Mouse (Mus musculus): Measurements from ENCODE around the gene Eif4g3. TPM values are rescaled to one million over a fixed set of nuclear protein-coding genes. Genes with fewer than 3 reads are reported as not detected.

The Eif4g3 gene
- polyA plus RNA-seq, 1 experiment from 2014 or later = 7.3 TPM

GRCm38 (mm10) chr4:138210116-138210515 is 217.3 kb downstream of the Eif4g3 start:
- no peaks in the 10 kb centered on the region for H3K27me3 ChIP-seq
- ATAC-seq (ENCODE audit: low read depth) (no peak), DNase-seq (no peak)
- H3K4me3 ChIP-seq (replicated peaks) = no peak overlapping the region
- no peak overlapping the region for H3K4me2 ChIP-seq
- no peaks in the 10 kb centered on the region for H3K9me3 ChIP-seq (replicated peaks)
- no peaks in the 10 kb centered on the region for H3K4me1 ChIP-seq (replicated peaks)
- H3K36me3 ChIP-seq = peaks cover 34% of the 10 kb centered on the region
- no peak overlapping the region for H3K27ac ChIP-seq
- 75% methylated on average over 5 of the region's 5 CpGs for WGBS (ENCODE audit: insufficient replicate concordance)
- H3K9ac ChIP-seq = no peak overlapping the region

DNA sequence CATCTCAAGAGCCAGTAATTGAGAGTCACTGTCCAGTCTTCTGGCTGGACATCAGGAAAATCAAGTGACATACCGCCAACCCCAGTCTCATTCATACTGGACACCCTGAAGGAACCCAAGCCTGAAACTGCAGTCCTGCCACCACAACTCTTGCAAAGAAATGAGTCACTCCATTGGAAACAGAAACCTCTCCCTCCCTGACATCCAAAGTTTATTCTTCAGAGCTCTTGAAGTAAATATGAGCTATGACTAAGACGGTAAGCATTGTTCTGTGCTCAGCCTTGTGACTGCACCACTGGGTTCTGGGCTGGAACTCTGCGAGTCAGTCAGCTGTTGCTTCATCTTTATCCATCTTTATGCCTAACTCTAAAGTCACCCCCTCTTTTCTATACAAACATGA is 221.0 kb downstream of the Eif4g3 start:
- no peaks in the 10 kb centered on the region for H3K27me3 ChIP-seq
- no peak overlapping the region for H3K4me2 ChIP-seq
- H3K27ac ChIP-seq = no peak overlapping the region
- H3K4me3 ChIP-seq (replicated peaks) = no peak overlapping the region
- no peaks in the 10 kb centered on the region for H3K9me3 ChIP-seq (replicated peaks)
- peaks cover 18% of the 10 kb centered on the region for H3K4me1 ChIP-seq (replicated peaks)
- 75% methylated on average over 3 of the region's 3 CpGs for WGBS (ENCODE audit: insufficient replicate concordance)
- ATAC-seq (ENCODE audit: low read depth) = no peak
- peaks cover 7% of the 10 kb centered on the region for H3K36me3 ChIP-seq
- DNase-seq = no peak
- no peak overlapping the region for H3K9ac ChIP-seq

DNA sequence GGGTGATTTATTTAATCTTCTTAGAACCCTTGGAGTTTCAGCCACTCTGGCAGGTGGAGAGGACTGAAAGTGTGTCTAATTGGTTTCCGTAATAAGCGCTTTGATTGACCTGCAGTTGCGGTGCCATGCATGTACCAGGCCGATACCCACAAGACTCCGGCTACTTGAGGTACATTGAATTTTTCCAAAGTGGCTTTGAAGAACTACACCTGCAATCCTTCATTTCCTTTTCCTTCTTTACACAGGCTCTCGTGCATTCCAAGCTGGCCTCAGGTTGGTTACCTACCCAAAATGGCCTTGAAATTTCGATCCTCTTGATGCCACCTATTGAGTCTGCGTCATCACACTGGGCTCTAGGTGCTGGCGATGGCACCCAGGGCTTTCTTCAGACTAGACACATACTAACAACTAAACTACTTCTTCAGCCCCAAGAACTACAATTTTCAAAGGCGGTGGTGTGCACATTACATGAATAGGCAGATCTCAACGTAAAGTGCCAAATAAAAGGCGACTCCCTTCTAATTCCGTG is 222.9 kb downstream of the Eif4g3 start:
- Histone ChIP-seq H3K9me3 (replicated peaks) (no peaks in the 10 kb centered on the region), H3K4me1 (replicated peaks) (peaks cover 37% of the 10 kb centered on the region), H3K4me2 (peak overlapping the region; percentile 86), H3K27me3 (no peaks in the 10 kb centered on the region), H3K27ac (peak overlapping the region; percentile 94), H3K36me3 (peaks cover 4% of the 10 kb centered on the region; the same call in 1 of the 2 replicates), H3K4me3 (replicated peaks) (peak overlapping the region; percentile 98), H3K9ac (peak overlapping the region; percentile 96)
- DNase-seq (no peak), ATAC-seq (ENCODE audit: low read depth) (no peak)
- 46% methylated on average over 13 of the region's 13 CpGs for WGBS (ENCODE audit: insufficient replicate concordance)

DNA sequence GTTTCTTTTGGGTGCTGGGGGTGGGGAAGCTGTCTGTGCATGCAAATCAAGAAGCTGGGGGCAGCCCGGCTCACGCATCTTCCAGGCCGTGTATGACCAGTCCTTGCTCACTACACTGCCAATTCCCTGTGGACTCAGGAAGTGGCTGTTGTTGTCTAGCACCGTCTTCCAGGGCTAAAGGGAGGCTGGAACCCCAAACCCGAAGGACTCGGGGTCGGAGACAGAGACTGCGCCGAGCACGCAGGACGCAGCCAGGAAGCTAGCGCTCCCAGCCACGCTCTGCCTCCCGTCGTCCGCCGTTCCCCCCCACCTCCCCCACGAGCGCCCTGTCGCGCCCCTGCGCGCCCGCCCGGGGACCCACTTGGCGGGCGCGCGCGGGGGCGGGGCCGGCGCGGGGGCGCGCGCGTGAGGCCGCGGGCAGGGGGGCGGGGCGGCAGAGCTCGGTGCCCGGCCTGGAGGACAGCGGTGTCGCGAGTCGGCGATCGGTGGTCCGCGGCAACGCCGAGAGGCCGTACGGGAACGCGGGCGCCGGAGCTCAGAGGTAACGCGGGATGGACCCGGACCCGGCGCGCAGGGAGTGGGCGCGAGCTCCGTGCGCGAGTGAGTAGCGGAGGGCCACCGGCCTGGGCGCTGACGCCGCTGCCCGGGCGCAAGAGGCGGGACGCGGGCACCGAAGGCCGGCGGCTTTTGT is 223.5 kb downstream of the Eif4g3 start, which contains the start of gene Hp1bp3:
Gene Hp1bp3 (plus strand): TSS at position 97 of the 691 bp plus-strand sequence.
- H3K4me3 ChIP-seq (replicated peaks) = peak within 1 kb of the TSS; percentile 98
- H3K27me3 ChIP-seq = no peaks in the 10 kb centered on the region
- H3K9ac ChIP-seq = peak within 1 kb of the TSS; percentile 99
- peak within 1 kb of the TSS; percentile 86 for H3K4me2 ChIP-seq
- peaks cover 9% of the 10 kb centered on the region for H3K36me3 ChIP-seq
- 1% methylated on average over 67 of the region's 84 CpGs for WGBS (ENCODE audit: insufficient replicate concordance)
- DNase-seq = peak; percentile 55
- no peaks in the 10 kb centered on the region for H3K9me3 ChIP-seq (replicated peaks)
- peaks cover 43% of the 10 kb centered on the region for H3K4me1 ChIP-seq (replicated peaks)
- H3K27ac ChIP-seq = peak within 1 kb of the TSS; percentile 98
- peak; percentile 45 for ATAC-seq (ENCODE audit: low read depth)

- H3K9ac ChIP-seq = peak overlapping the region; percentile 99
- peaks cover 13% of the 10 kb centered on the region for H3K36me3 ChIP-seq
- H3K27me3 ChIP-seq = no peaks in the 10 kb centered on the region
- H3K4me2 ChIP-seq = peak overlapping the region; percentile 86
- no peaks in the 10 kb centered on the region for H3K9me3 ChIP-seq (replicated peaks)
- H3K4me1 ChIP-seq (replicated peaks) = peaks cover 47% of the 10 kb centered on the region
- peak overlapping the region; percentile 98 for H3K4me3 ChIP-seq (replicated peaks)
- under 1% methylated on average over 48 of the region's 68 CpGs for WGBS (ENCODE audit: insufficient replicate concordance)
- ATAC-seq (ENCODE audit: low read depth) = peak; percentile 95
- peak; percentile 96 for DNase-seq
- peak overlapping the region; percentile 98 for H3K27ac ChIP-seq
Measured at GRCm38 (mm10) chr4:138216891-138217392, 224.1 kb downstream of the Eif4g3 start.

- no peaks in the 10 kb centered on the region for H3K9me3 ChIP-seq (replicated peaks)
- DNase-seq = no peak
- peak overlapping the region; percentile 98 for H3K4me3 ChIP-seq (replicated peaks)
- WGBS (ENCODE audit: insufficient replicate concordance) = under 1% methylated on average over 36 of the region's 36 CpGs
- peak overlapping the region; percentile 98 for H3K27ac ChIP-seq
- H3K4me1 ChIP-seq (replicated peaks) = peaks cover 52% of the 10 kb centered on the region
- H3K9ac ChIP-seq = peak overlapping the region; percentile 99
- H3K4me2 ChIP-seq = peak overlapping the region; percentile 86
- ATAC-seq (ENCODE audit: low read depth) = peak; percentile 18
- H3K27me3 ChIP-seq = no peaks in the 10 kb centered on the region
- H3K36me3 ChIP-seq = peaks cover 18% of the 10 kb centered on the region
Measured at GRCm38 (mm10) chr4:138217441-138217840, 224.6 kb downstream of the Eif4g3 start.

GRCm38 (mm10) chr4:138217951-138218685 is 225.3 kb downstream of the Eif4g3 start:
- H3K4me3 ChIP-seq (replicated peaks) = peak overlapping the region; percentile 98
- no peaks in the 10 kb centered on the region for H3K9me3 ChIP-seq (replicated peaks)
- H3K27me3 ChIP-seq = no peaks in the 10 kb centered on the region
- peak overlapping the region; percentile 98 for H3K27ac ChIP-seq
- ATAC-seq (ENCODE audit: low read depth) (no peak), DNase-seq (peak; percentile 16)
- peaks cover 54% of the 10 kb centered on the region for H3K4me1 ChIP-seq (replicated peaks)
- peaks cover 25% of the 10 kb centered on the region for H3K36me3 ChIP-seq
- H3K9ac ChIP-seq = peak overlapping the region; percentile 99
- 41% methylated on average over 11 of the region's 11 CpGs for WGBS (ENCODE audit: insufficient replicate concordance)
- peak overlapping the region; percentile 86 for H3K4me2 ChIP-seq

GRCm38 (mm10) chr4:138219331-138219730 is 226.5 kb downstream of the Eif4g3 start:
- peak overlapping the region; percentile 86 for H3K4me2 ChIP-seq
- 62% methylated on average over 5 of the region's 5 CpGs for WGBS (ENCODE audit: insufficient replicate concordance)
- peaks cover 54% of the 10 kb centered on the region for H3K4me1 ChIP-seq (replicated peaks)
- peak overlapping the region; percentile 98 for H3K27ac ChIP-seq
- H3K27me3 ChIP-seq = no peaks in the 10 kb centered on the region
- ATAC-seq (ENCODE audit: low read depth) (no peak), DNase-seq (no peak)
- H3K9me3 ChIP-seq (replicated peaks) = no peaks in the 10 kb centered on the region
- H3K4me3 ChIP-seq (replicated peaks) = peak overlapping the region; percentile 98
- peak overlapping the region; percentile 99 for H3K9ac ChIP-seq
- H3K36me3 ChIP-seq = peaks cover 37% of the 10 kb centered on the region

DNA sequence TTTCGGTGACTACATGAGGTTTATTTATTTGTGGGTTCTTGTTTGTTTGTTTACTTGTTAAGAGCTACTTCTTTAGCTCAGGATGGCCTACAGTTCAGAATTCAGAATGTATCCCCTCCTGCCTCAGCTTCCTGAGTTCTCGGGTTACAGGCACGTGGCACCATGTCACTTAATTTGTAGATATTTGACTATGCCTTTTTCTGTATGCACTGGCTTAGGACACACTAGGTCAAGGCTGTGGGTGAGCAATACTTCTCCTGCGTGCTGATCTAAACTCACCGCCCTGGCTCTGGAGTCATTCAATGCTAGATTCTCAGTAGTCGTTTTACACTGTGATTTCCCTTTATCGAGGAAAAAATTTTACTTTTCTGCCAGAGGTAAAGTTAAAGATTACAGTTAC is 227.9 kb downstream of the Eif4g3 start:
- Histone ChIP-seq H3K27ac (peak overlapping the region; percentile 53; the same call in 1 of the 2 replicates), H3K9me3 (replicated peaks) (no peaks in the 10 kb centered on the region), H3K36me3 (peaks cover 51% of the 10 kb centered on the region), H3K4me3 (replicated peaks) (no peak overlapping the region), H3K27me3 (no peaks in the 10 kb centered on the region), H3K4me1 (replicated peaks) (peaks cover 51% of the 10 kb centered on the region), H3K9ac (peak overlapping the region; percentile 99; the same call in 1 of the 2 replicates), H3K4me2 (peak overlapping the region; percentile 86)
- WGBS (ENCODE audit: insufficient replicate concordance) = 41% methylated on average over 7 of the region's 7 CpGs
- ATAC-seq (ENCODE audit: low read depth) = no peak
- DNase-seq = no peak

DNA sequence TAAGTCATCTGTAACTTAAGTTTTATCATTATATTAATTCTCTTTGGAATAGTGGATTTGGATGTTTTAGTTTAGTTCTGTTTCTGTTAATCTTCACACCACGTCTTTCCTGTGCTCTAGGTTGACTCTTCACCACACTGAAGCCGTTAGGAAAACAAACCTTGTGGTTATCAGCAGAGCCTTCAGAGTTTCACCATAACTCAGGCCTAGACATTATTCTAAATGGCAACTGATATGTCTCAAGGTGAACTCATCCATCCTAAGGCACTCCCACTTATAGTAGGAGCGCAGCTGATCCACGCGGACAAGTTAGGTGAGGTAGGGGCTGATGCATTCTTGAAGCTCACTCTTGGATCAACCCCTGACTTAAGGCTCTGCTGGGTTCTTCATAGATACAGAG is 228.6 kb downstream of the Eif4g3 start:
- Histone ChIP-seq H3K9me3 (replicated peaks) (no peaks in the 10 kb centered on the region), H3K27me3 (no peaks in the 10 kb centered on the region), H3K4me2 (peak overlapping the region; percentile 86; the same call in 1 of the 2 replicates), H3K4me1 (replicated peaks) (peaks cover 46% of the 10 kb centered on the region), H3K9ac (no peak overlapping the region), H3K27ac (no peak overlapping the region), H3K4me3 (replicated peaks) (no peak overlapping the region), H3K36me3 (peaks cover 57% of the 10 kb centered on the region)
- 54% methylated on average over 5 of the region's 5 CpGs for WGBS (ENCODE audit: insufficient replicate concordance)
- ATAC-seq (ENCODE audit: low read depth) (no peak), DNase-seq (no peak)

- no peak overlapping the region for H3K27ac ChIP-seq
- peaks cover 66% of the 10 kb centered on the region for H3K36me3 ChIP-seq
- H3K9ac ChIP-seq = no peak overlapping the region
Measured at GRCm38 (mm10) chr4:138222396-138222795, 229.6 kb downstream of the Eif4g3 start.

More at GRCm38 (mm10) chr4:138222396-138222795, 229.6 kb downstream of the Eif4g3 start:
- WGBS (ENCODE audit: insufficient replicate concordance) = 69% methylated on average over 5 of the region's 5 CpGs
- H3K4me1 ChIP-seq (replicated peaks) = peaks cover 46% of the 10 kb centered on the region
- ATAC-seq (ENCODE audit: low read depth) (no peak), DNase-seq (no peak)
- H3K27me3 ChIP-seq = no peaks in the 10 kb centered on the region
- no peaks in the 10 kb centered on the region for H3K9me3 ChIP-seq (replicated peaks)
- no peak overlapping the region for H3K4me3 ChIP-seq (replicated peaks)
- no peak overlapping the region for H3K4me2 ChIP-seq
